Mouse (Mus musculus) C2C12 (cell line): ENCODE measurements around the gene Scfd2.

Source experiments
- CTCF ChIP-seq: IDR thresholded peaks from one replicate; pipeline ENCODE4 v1.5.1; 2011; ENCODE audit not compliant: control insufficient read depth, insufficient read depth, insufficient read length
- MYOD1 ChIP-seq: IDR thresholded peaks from one replicate; pipeline ENCODE4 v1.6.1; 2011; ENCODE audit warnings: low read depth; ENCODE audit not compliant: control insufficient read depth, insufficient read length

DNA sequence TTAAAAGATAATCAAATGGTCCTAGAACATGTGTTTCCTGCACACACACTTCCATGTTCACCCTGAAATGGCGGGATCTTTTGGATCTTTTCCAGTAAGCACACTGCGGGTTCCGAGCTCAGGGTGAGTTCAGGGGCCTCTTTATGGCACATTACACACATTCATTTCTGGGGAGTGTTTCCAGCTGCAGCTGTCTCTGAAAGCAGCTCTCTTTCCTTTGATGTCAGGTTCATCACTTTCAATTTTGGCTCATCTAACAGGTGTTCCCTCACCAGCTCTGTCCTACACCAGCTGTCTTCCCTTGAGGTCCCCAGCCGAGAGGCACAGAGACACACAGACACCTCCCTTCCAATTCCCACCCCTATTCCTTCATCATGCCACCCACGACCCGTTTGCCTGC, 270.5 kb downstream of the Scfd2 start:
- no peak for TF ChIP-seq CTCF
- no peak for TF ChIP-seq MYOD1
